Mouse (Mus musculus): ENCODE results near the gene Ltn1.

Gene Ltn1

GRCm38 (mm10) chr16:87432033-87432814, at the start of gene Ltn1:
TSS of gene Ltn1 (minus strand) at chr16:87432612.
- ChIA-PET POLR2A (interaction anchor here in 2 of 4 experiments (0.6 to 2.9 kb wide), 11 partner anchors 8 to 171 kb away, joined by 3 to 14 read pairs (median 4); partner anchors contain the start of gene Rwdd2b (in 2 of the 2)), CTCF (no interaction called here)

GRCm38 (mm10) chr16:87470579-87470978, 38.2 kb upstream of the Ltn1 start:
- POLR2A ChIA-PET = interaction anchor here in 1 of 4 experiments (1.4 to 1.7 kb wide), 2 partner anchors 17 to 30 kb away, joined by 4 to 5 read pairs; partner anchors contain the start of gene Rwdd2b
- CTCF ChIA-PET = no interaction called here

- CTCF ChIA-PET = interaction anchor here in 1 of 4 experiments (0.7 kb wide), 1 partner anchor 452 kb away, joined by 3 read pairs; no protein-coding TSS in a partner anchor
- POLR2A ChIA-PET = interaction anchor here in 1 of 4 experiments (0.6 kb wide), 1 partner anchor 241 kb away, joined by 3 read pairs; no protein-coding TSS in a partner anchor
Observed at GRCm38 (mm10) chr16:87458752-87459151, 26.3 kb upstream of the Ltn1 start.

GRCm38 (mm10) chr16:87455180-87455611, 22.8 kb upstream of the Ltn1 start:
- POLR2A ChIA-PET = interaction anchor here in 3 of 4 experiments (0.5 to 1.9 kb wide), 26 partner anchors 9 to 271 kb away, joined by 3 to 33 read pairs (median 4); partner anchors contain the start of genes Rwdd2b (in 3 of the 3), Bach1 (in 2 of the 3) and Cct8 (in 1 of the 3)

GRCm38 (mm10) chr16:87454419-87455179, 22.2 kb upstream of the Ltn1 start, which contains the start of gene Usp16:
TSS of gene Usp16 (plus strand) at chr16:87454703.
- POLR2A ChIA-PET = interaction anchor here in 3 of 4 experiments (0.5 to 1.9 kb wide), 25 partner anchors 9 to 271 kb away, joined by 3 to 33 read pairs (median 4); partner anchors contain the start of genes Rwdd2b (in 3 of the 3), Bach1 (in 2 of the 3) and Cct8 (in 1 of the 3)
- CTCF ChIA-PET = interaction anchor here in 2 of 4 experiments (0.6 to 1.0 kb wide), 2 partner anchors 137 to 300 kb away, joined by 3 read pairs; no protein-coding TSS in a partner anchor

More at GRCm38 (mm10) chr16:87455180-87455611, 22.8 kb upstream of the Ltn1 start:
- CTCF ChIA-PET = interaction anchor here in 2 of 4 experiments (0.6 to 1.0 kb wide), 3 partner anchors 16 to 299 kb away, joined by 3 to 4 read pairs (median 3); no protein-coding TSS in a partner anchor

GRCm38 (mm10) chr16:87453226-87453625, 20.8 kb upstream of the Ltn1 start:
- POLR2A ChIA-PET = interaction anchor here in 2 of 4 experiments (1.2 to 2.4 kb wide), 3 partner anchors 12 to 16 kb away, joined by 3 to 14 read pairs (median 11); partner anchors contain the start of gene Rwdd2b (in 2 of the 2)
- CTCF ChIA-PET = no interaction called here

GRCm38 (mm10) chr16:87445528-87445927, 13.1 kb upstream of the Ltn1 start:
- CTCF ChIA-PET = interaction anchor here in 2 of 4 experiments (0.6 to 0.7 kb wide), 2 partner anchors 27 to 43 kb away, joined by 4 to 5 read pairs; no protein-coding TSS in a partner anchor
- POLR2A ChIA-PET = interaction anchor here in 1 of 4 experiments (0.9 kb wide), 1 partner anchor 10 kb away, joined by 3 read pairs; no protein-coding TSS in a partner anchor

- POLR2A ChIA-PET = interaction anchor here in 1 of 4 experiments (0.9 to 2.4 kb wide), 2 partner anchors 10 to 11 kb away, joined by 3 to 12 read pairs; no protein-coding TSS in a partner anchor
- CTCF ChIA-PET = interaction anchor here in 1 of 4 experiments (0.7 kb wide), 1 partner anchor 42 kb away, joined by 5 read pairs; no protein-coding TSS in a partner anchor
Observed at GRCm38 (mm10) chr16:87445110-87445509, 12.7 kb upstream of the Ltn1 start.

GRCm38 (mm10) chr16:87444071-87444470, 11.7 kb upstream of the Ltn1 start:
- ChIA-PET CTCF (no interaction called here), POLR2A (interaction anchor here in 2 of 4 experiments (1.1 to 4.7 kb wide), 5 partner anchors 10 to 51 kb away, joined by 3 to 29 read pairs (median 5); partner anchors contain the start of gene Usp16 (in 1 of the 2))

- ChIA-PET CTCF (no interaction called here), POLR2A (interaction anchor here in 3 of 4 experiments (0.9 to 4.7 kb wide), 8 partner anchors 9 to 52 kb away, joined by 3 to 33 read pairs (median 4); partner anchors contain the start of gene Usp16 (in 2 of the 3))
Observed at GRCm38 (mm10) chr16:87443245-87443644, 10.8 kb upstream of the Ltn1 start.

GRCm38 (mm10) chr16:87442291-87442690, 9.9 kb upstream of the Ltn1 start:
- CTCF ChIA-PET = no interaction called here
- POLR2A ChIA-PET = interaction anchor here in 3 of 4 experiments (0.7 to 4.7 kb wide), 7 partner anchors 11 to 568 kb away, joined by 3 to 33 read pairs (median 3); partner anchors contain the start of gene Usp16 (in 2 of the 3)

- ChIA-PET CTCF (interaction anchor here in 1 of 4 experiments (0.6 kb wide), 1 partner anchor 13 kb away, joined by 5 read pairs; no protein-coding TSS in a partner anchor), POLR2A (interaction anchor here (0.6 to 4.7 kb wide), 34 partner anchors 9 to 258 kb away, joined by 3 to 33 read pairs (median 4); partner anchors contain the start of genes Bach1 (in 2 of the 4), Cct8 (in 2 of the 4), Usp16 (in 2 of the 4) and Ltn1 (in 1 of the 4))
Observed at GRCm38 (mm10) chr16:87441089-87441488, 8.7 kb upstream of the Ltn1 start.

- ChIA-PET CTCF (interaction anchor here in 3 of 4 experiments (0.7 to 1.2 kb wide), 5 partner anchors 22 to 46 kb away, joined by 3 to 6 read pairs (median 3); no protein-coding TSS in a partner anchor), POLR2A (interaction anchor here (0.6 to 4.7 kb wide), 49 partner anchors 8 to 1543 kb away, joined by 3 to 33 read pairs (median 4); partner anchors contain the start of genes Bach1 (in 3 of the 4), N6amt1 (in 3 of the 4), Cct8 (in 2 of the 4) and Usp16 (in 2 of the 4))
Observed at GRCm38 (mm10) chr16:87440184-87440686, 7.8 kb upstream of the Ltn1 start, which contains the start of gene Rwdd2b. TSS of gene Rwdd2b (minus strand) at chr16:87440573.

- POLR2A ChIA-PET = interaction anchor here in 1 of 4 experiments (0.6 to 1.5 kb wide), 5 partner anchors 12 to 243 kb away, joined by 3 to 4 read pairs (median 3); no protein-coding TSS in a partner anchor
- CTCF ChIA-PET = no interaction called here
Observed at GRCm38 (mm10) chr16:87438697-87439096, 6.3 kb upstream of the Ltn1 start.

GRCm38 (mm10) chr16:87437096-87437495, 4.7 kb upstream of the Ltn1 start:
- POLR2A ChIA-PET = interaction anchor here in 2 of 4 experiments (0.8 to 1.6 kb wide), 13 partner anchors 12 to 82 kb away, joined by 3 to 6 read pairs (median 3); partner anchors contain the start of gene Usp16 (in 1 of the 2)
- CTCF ChIA-PET = no interaction called here

GRCm38 (mm10) chr16:87435411-87436205, 3.2 kb upstream of the Ltn1 start:
- ChIA-PET POLR2A (interaction anchor here in 3 of 4 experiments (0.6 to 3.1 kb wide), 9 partner anchors 8 to 264 kb away, joined by 3 to 12 read pairs (median 3); partner anchors contain the start of gene Bach1 (in 2 of the 3)), CTCF (interaction anchor here in 1 of 4 experiments (1.4 kb wide), 1 partner anchor 29 kb away, joined by 3 read pairs; no protein-coding TSS in a partner anchor)

All from embryonic stem cell, embryonic (primary cell).